Mouse (Mus musculus): Measurements from ENCODE around the gene Hist1h1e. TPM values are rescaled to one million over a fixed set of nuclear protein-coding genes. Genes with fewer than 3 reads are reported as not detected.

The Hist1h1e gene
- total and polyA plus RNA-seq, 3 experiments = 1.9 to 486 (median 18.3) TPM

DNA sequence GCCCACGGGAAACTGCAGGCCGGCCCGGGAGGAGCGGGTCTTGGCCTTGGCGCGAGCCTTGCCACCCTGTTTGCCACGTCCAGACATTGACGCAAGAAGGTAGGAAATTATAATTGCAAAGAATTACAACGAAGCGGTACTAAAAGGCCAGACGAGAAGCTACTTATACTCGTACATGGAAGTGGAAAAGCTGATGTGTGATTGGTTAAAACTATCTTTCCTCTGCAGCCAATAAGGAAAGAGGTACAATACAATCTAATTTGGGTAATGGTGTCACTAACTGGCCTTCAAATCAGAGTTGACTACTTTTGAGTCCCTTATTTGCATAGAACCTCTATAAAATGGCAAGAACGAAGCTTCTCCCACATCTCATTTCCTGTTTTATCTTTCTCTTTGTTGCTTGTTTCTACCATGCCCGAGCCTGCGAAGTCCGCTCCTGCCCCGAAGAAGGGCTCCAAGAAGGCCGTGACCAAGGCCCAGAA lies 51.3 kb downstream of the Hist1h1e start, which contains the start of the genes Hist1h2ae and Hist1h2bg (continued):
- TF ChIP-seq ELF1 (IDR thresholded peaks at IDR 0.05; ENCODE audit: low read depth, low read length) (peak; percentile 71), ZKSCAN1 (IDR thresholded peaks at IDR 0.05; ENCODE audit: borderline replicate concordance, low read depth, low read length) (no peak), MYC (IDR thresholded peaks at IDR 0.05; ENCODE audit: low read depth, low read length) (no peak), MAZ (IDR thresholded peaks at IDR 0.05; ENCODE audit: low read depth, low read length) (no peak), E2F4 (IDR thresholded peaks at IDR 0.05; ENCODE audit: insufficient replicate concordance, low read depth, low read length) (0 out of 2 replicates have a peak, but pooled peaks have one; percentile 62), POLR2AphosphoS2 (IDR thresholded peaks at IDR 0.05; ENCODE audit: low read depth, low read length) (no peak), POLR2A (IDR thresholded peaks at IDR 0.05; ENCODE audit: low read depth, low read length) (peak; percentile 81), MAX (IDR thresholded peaks at IDR 0.05; ENCODE audit: low read length) (no peak), USF2 (conservative IDR thresholded peaks at IDR 0.05; ENCODE audit: low read depth, low read length) (no peak), JUND (conservative IDR thresholded peaks at IDR 0.05; ENCODE audit: low read depth, low read length) (peak; percentile 74; the same call in 1 of the 2 replicates), PAX5 (IDR thresholded peaks at IDR 0.05; ENCODE audit: low read length) (no peak), MXI1 (IDR thresholded peaks at IDR 0.05; ENCODE audit: low read depth, low read length) (peak; percentile 49), SIN3A (IDR thresholded peaks at IDR 0.05; ENCODE audit: low read length) (no peak; the same call in none of the 2 replicates), ZC3H11A (IDR thresholded peaks at IDR 0.05; ENCODE audit: low read depth, low read length) (no peak), IRF4 (IDR thresholded peaks at IDR 0.05; ENCODE audit: low read depth, low read length) (no peak; the same call in 1 of the 2 replicates), HCFC1 (IDR thresholded peaks at IDR 0.05; ENCODE audit: low read depth, low read length) (peak; percentile 71)

Other genes starting within 250 kb of the Hist1h1e start
Only the 20 nearest of the 36 such genes appear.
- gene Hist1h4h, start 91.5 kb downstream of the Hist1h1e start, total RNA-seq (2012; rRNA removed) = 4,350 and 4,957 TPM in 2 replicates
- gene Hist1h4h, start 91.5 kb downstream of the Hist1h1e start, total RNA-seq (2014; rRNA removed) = 14.0 and 19.4 TPM in 2 replicates
- 3.4 and 5.5 TPM in 2 replicates for gene Hist1h4h, start 91.5 kb downstream of the Hist1h1e start, polyA plus RNA-seq (2012; ENCODE audit: insufficient read length, low read depth)
- gene Hist1h2af, start 88.7 kb downstream of the Hist1h1e start, total RNA-seq (2012; rRNA removed) = 824 and 932 TPM in 2 replicates
- 45.2 and 57.1 TPM in 2 replicates for gene Hist1h2af, start 88.7 kb downstream of the Hist1h1e start, total RNA-seq (2014; rRNA removed)
- 68.6 and 97.0 TPM in 2 replicates for gene Hist1h2af, start 88.7 kb downstream of the Hist1h1e start, polyA plus RNA-seq (2012; ENCODE audit: insufficient read length, low read depth)
- 608 and 749 TPM in 2 replicates for gene Hist1h3g, start 87.1 kb downstream of the Hist1h1e start, total RNA-seq (2012; rRNA removed)
- 50.1 and 75.3 TPM in 2 replicates for gene Hist1h3g, start 87.1 kb downstream of the Hist1h1e start, total RNA-seq (2014; rRNA removed)
- 3.4 and 3.6 TPM in 2 replicates for gene Hist1h3g, start 87.1 kb downstream of the Hist1h1e start, polyA plus RNA-seq (2012; ENCODE audit: insufficient read length, low read depth)
- 261 and 290 TPM in 2 replicates for gene Hist1h2bh, start 79.2 kb downstream of the Hist1h1e start, total RNA-seq (2012; rRNA removed)
- 5.7 and 8.0 TPM in 2 replicates for gene Hist1h2bh, start 79.2 kb downstream of the Hist1h1e start, total RNA-seq (2014; rRNA removed)
- 0.56 and 0.77 TPM in 2 replicates for gene Hist1h2bh, start 79.2 kb downstream of the Hist1h1e start, polyA plus RNA-seq (2012; ENCODE audit: insufficient read length, low read depth)
- gene Hist1h3f, start 78.5 kb downstream of the Hist1h1e start, total RNA-seq (2012; rRNA removed) = 553 and 608 TPM in 2 replicates
- gene Hist1h3f, start 78.5 kb downstream of the Hist1h1e start, total RNA-seq (2014; rRNA removed) = 5.1 and 8.0 TPM in 2 replicates
- gene Hist1h3f, start 78.5 kb downstream of the Hist1h1e start, polyA plus RNA-seq (2012; ENCODE audit: insufficient read length, low read depth) = 0.23 and 0.30 TPM in 2 replicates
- 4,390 and 4,902 TPM in 2 replicates for gene Hist1h4f, start 70.9 kb downstream of the Hist1h1e start, total RNA-seq (2012; rRNA removed)
- gene Hist1h4f, start 70.9 kb downstream of the Hist1h1e start, total RNA-seq (2014; rRNA removed) = 17.8 and 27.1 TPM in 2 replicates
- gene Hist1h4f, start 70.9 kb downstream of the Hist1h1e start, polyA plus RNA-seq (2012; ENCODE audit: insufficient read length, low read depth) = 4.0 and 9.0 TPM in 2 replicates
- 112 and 132 TPM in 2 replicates for gene Hist1h1d, start 69.3 kb downstream of the Hist1h1e start, total RNA-seq (2012; rRNA removed)
- gene Hist1h1d, start 69.3 kb downstream of the Hist1h1e start, total RNA-seq (2014; rRNA removed) = 1.8 and 2.3 TPM in 2 replicates
- gene Hist1h1d, start 69.3 kb downstream of the Hist1h1e start, polyA plus RNA-seq (2012; ENCODE audit: insufficient read length, low read depth) = 0.11 and 0.14 TPM in 2 replicates
- gene Hist1h3e, start 60.2 kb downstream of the Hist1h1e start, total RNA-seq (2012; rRNA removed) = 1,307 and 1,484 TPM in 2 replicates
- 20.6 and 24.2 TPM in 2 replicates for gene Hist1h3e, start 60.2 kb downstream of the Hist1h1e start, total RNA-seq (2014; rRNA removed)
- 2.2 and 3.1 TPM in 2 replicates for gene Hist1h3e, start 60.2 kb downstream of the Hist1h1e start, polyA plus RNA-seq (2012; ENCODE audit: insufficient read length, low read depth)
- 648 and 652 TPM in 2 replicates for gene Hist1h2ae, start 51.3 kb downstream of the Hist1h1e start, total RNA-seq (2012; rRNA removed)
- 13.4 and 16.3 TPM in 2 replicates for gene Hist1h2ae, start 51.3 kb downstream of the Hist1h1e start, total RNA-seq (2014; rRNA removed)
- 1.4 and 3.5 TPM in 2 replicates for gene Hist1h2ae, start 51.3 kb downstream of the Hist1h1e start, polyA plus RNA-seq (2012; ENCODE audit: insufficient read length, low read depth)
- gene Hist1h2bg, start 51.2 kb downstream of the Hist1h1e start, total RNA-seq (2012; rRNA removed) = 2,765 and 3,252 TPM in 2 replicates
- 118 and 136 TPM in 2 replicates for gene Hist1h2bg, start 51.2 kb downstream of the Hist1h1e start, total RNA-seq (2014; rRNA removed)
- 9.1 and 9.4 TPM in 2 replicates for gene Hist1h2bg, start 51.2 kb downstream of the Hist1h1e start, polyA plus RNA-seq (2012; ENCODE audit: insufficient read length, low read depth)
- gene Hist1h2bf, start 48.4 kb downstream of the Hist1h1e start, total RNA-seq (2012; rRNA removed) = 1,243 and 1,273 TPM in 2 replicates
- 28.3 and 50.8 TPM in 2 replicates for gene Hist1h2bf, start 48.4 kb downstream of the Hist1h1e start, total RNA-seq (2014; rRNA removed)
- gene Hist1h2bf, start 48.4 kb downstream of the Hist1h1e start, polyA plus RNA-seq (2012; ENCODE audit: insufficient read length, low read depth) = 1.7 TPM in 1 of 2 replicates, not detected in the other
- 744 and 796 TPM in 2 replicates for gene Hist1h2ad, start 48.2 kb downstream of the Hist1h1e start, total RNA-seq (2012; rRNA removed)
- 9.1 and 13.2 TPM in 2 replicates for gene Hist1h2ad, start 48.2 kb downstream of the Hist1h1e start, total RNA-seq (2014; rRNA removed)
- gene Hist1h2ad, start 48.2 kb downstream of the Hist1h1e start, polyA plus RNA-seq (2012; ENCODE audit: insufficient read length, low read depth) = 0.53 TPM in 1 of 2 replicates, not detected in the other
- 164 and 182 TPM in 2 replicates for gene Hist1h3d, start 46.8 kb downstream of the Hist1h1e start, total RNA-seq (2012; rRNA removed)
- gene Hist1h3d, start 46.8 kb downstream of the Hist1h1e start, total RNA-seq (2014; rRNA removed) = 10.3 and 13.5 TPM in 2 replicates
- 0.65 and 0.94 TPM in 2 replicates for gene Hist1h3d, start 46.8 kb downstream of the Hist1h1e start, polyA plus RNA-seq (2012; ENCODE audit: insufficient read length, low read depth)
- gene Hist1h4d, start 41.0 kb downstream of the Hist1h1e start, total RNA-seq (2012; rRNA removed) = 1,558 and 1,831 TPM in 2 replicates
- 13.8 and 27.7 TPM in 2 replicates for gene Hist1h4d, start 41.0 kb downstream of the Hist1h1e start, total RNA-seq (2014; rRNA removed)
- gene Hist1h4d, start 41.0 kb downstream of the Hist1h1e start, polyA plus RNA-seq (2012; ENCODE audit: insufficient read length, low read depth) = 2.4 and 6.7 TPM in 2 replicates
- 268 and 282 TPM in 2 replicates for gene Hist1h2be, start 1.4 kb downstream of the Hist1h1e start, total RNA-seq (2012; rRNA removed)
- 3.4 and 4.7 TPM in 2 replicates for gene Hist1h2be, start 1.4 kb downstream of the Hist1h1e start, total RNA-seq (2014; rRNA removed)
- 0.57 and 0.70 TPM in 2 replicates for gene Hist1h2be, start 1.4 kb downstream of the Hist1h1e start, polyA plus RNA-seq (2012; ENCODE audit: insufficient read length, low read depth)
- gene Hist1h2ac, start 61.4 kb upstream of the Hist1h1e start, total RNA-seq (2012; rRNA removed) = 114 and 122 TPM in 2 replicates
- 0.96 and 0.97 TPM in 2 replicates for gene Hist1h2ac, start 61.4 kb upstream of the Hist1h1e start, total RNA-seq (2014; rRNA removed)
- gene Hist1h2ac, start 61.4 kb upstream of the Hist1h1e start, polyA plus RNA-seq (2012; ENCODE audit: insufficient read length, low read depth) = 0.14 TPM in 1 of 2 replicates, not detected in the other
- 436 and 456 TPM in 2 replicates for gene Hist1h2bc, start 61.6 kb upstream of the Hist1h1e start, total RNA-seq (2012; rRNA removed)
- 16.1 and 17.4 TPM in 2 replicates for gene Hist1h2bc, start 61.6 kb upstream of the Hist1h1e start, total RNA-seq (2014; rRNA removed)
- 1.1 and 2.2 TPM in 2 replicates for gene Hist1h2bc, start 61.6 kb upstream of the Hist1h1e start, polyA plus RNA-seq (2012; ENCODE audit: insufficient read length, low read depth)
- gene Hist1h1t, start 73.3 kb upstream of the Hist1h1e start, total RNA-seq (2012; rRNA removed) = 0.38 and 0.76 TPM in 2 replicates
- not detected in 2 replicates for gene Hist1h1t, start 73.3 kb upstream of the Hist1h1e start, total RNA-seq (2014; rRNA removed)
- not detected in 2 replicates for gene Hist1h1t, start 73.3 kb upstream of the Hist1h1e start, polyA plus RNA-seq (2012; ENCODE audit: insufficient read length, low read depth)
- gene Hist1h4c, start 75.9 kb upstream of the Hist1h1e start, total RNA-seq (2012; rRNA removed) = 1,176 and 1,374 TPM in 2 replicates
- gene Hist1h4c, start 75.9 kb upstream of the Hist1h1e start, total RNA-seq (2014; rRNA removed) = 3.9 and 6.9 TPM in 2 replicates
- gene Hist1h4c, start 75.9 kb upstream of the Hist1h1e start, polyA plus RNA-seq (2012; ENCODE audit: insufficient read length, low read depth) = 0.76 and 1.2 TPM in 2 replicates
- gene Hfe, start 88.3 kb upstream of the Hist1h1e start, total RNA-seq (2012; rRNA removed) = 0.08 and 0.50 TPM in 2 replicates
- 0.16 and 0.39 TPM in 2 replicates for gene Hfe, start 88.3 kb upstream of the Hist1h1e start, total RNA-seq (2014; rRNA removed)
- gene Hfe, start 88.3 kb upstream of the Hist1h1e start, polyA plus RNA-seq (2012; ENCODE audit: insufficient read length, low read depth) = 0.67 and 1.0 TPM in 2 replicates